Mouse (Mus musculus): ENCODE measurements around the gene Ppard.
A peak's percentile ranks its signal among the peaks of the same experiment; 100 is the strongest.

Ppard gene

GRCm38 (mm10) chr17:28254804-28255203, 22.3 kb downstream of the Ppard start:
- no peak for DNase-seq (ENCODE audit: low read depth, low spot score)

GRCm38 (mm10) chr17:28255651-28256050, 23.2 kb downstream of the Ppard start:
- DNase-seq (ENCODE audit: low read depth, low spot score) = no peak

GRCm38 (mm10) chr17:28256651-28257328, 24.3 kb downstream of the Ppard start:
- DNase-seq (ENCODE audit: low read depth, low spot score) = no peak

GRCm38 (mm10) chr17:28258325-28258724, 25.8 kb downstream of the Ppard start:
- no peak for DNase-seq (ENCODE audit: low read depth, low spot score)

GRCm38 (mm10) chr17:28259890-28260542, 27.5 kb downstream of the Ppard start:
- DNase-seq (ENCODE audit: low read depth, low spot score) = no peak

GRCm38 (mm10) chr17:28260543-28260909, 28.0 kb downstream of the Ppard start:
- no peak for DNase-seq (ENCODE audit: low read depth, low spot score)

GRCm38 (mm10) chr17:28261795-28262194, 29.3 kb downstream of the Ppard start:
- DNase-seq (ENCODE audit: low read depth, low spot score) = no peak

GRCm38 (mm10) chr17:28263181-28263894, 30.8 kb downstream of the Ppard start:
- no peak for DNase-seq (ENCODE audit: low read depth, low spot score)

- DNase-seq (ENCODE audit: low read depth, low spot score) = no peak
These were observed 34.8 kb downstream of the Ppard start for GRCm38 (mm10) chr17:28267251-28267650.

GRCm38 (mm10) chr17:28270165-28270564, 37.7 kb downstream of the Ppard start:
- no peak for DNase-seq (ENCODE audit: low read depth, low spot score)

GRCm38 (mm10) chr17:28271537-28272266, 39.2 kb downstream of the Ppard start:
- DNase-seq (ENCODE audit: low read depth, low spot score) = no peak

- no peak for DNase-seq (ENCODE audit: low read depth, low spot score)
These were observed 39.8 kb downstream of the Ppard start for GRCm38 (mm10) chr17:28272281-28272680.

- DNase-seq (ENCODE audit: low read depth, low spot score) = no peak
These were observed 40.3 kb downstream of the Ppard start for GRCm38 (mm10) chr17:28272837-28273236.

GRCm38 (mm10) chr17:28274739-28275138, 42.2 kb downstream of the Ppard start:
- DNase-seq (ENCODE audit: low read depth, low spot score) = no peak

GRCm38 (mm10) chr17:28277226-28277625, 44.7 kb downstream of the Ppard start:
- DNase-seq (ENCODE audit: low read depth, low spot score) = no peak

- DNase-seq (ENCODE audit: low read depth, low spot score) = no peak
These were observed 45.2 kb downstream of the Ppard start for GRCm38 (mm10) chr17:28277721-28278120.

- no peak for DNase-seq (ENCODE audit: low read depth, low spot score)
These were observed 45.7 kb downstream of the Ppard start for GRCm38 (mm10) chr17:28278156-28278555.

- DNase-seq (ENCODE audit: low read depth, low spot score) = peak; percentile 43
These were observed 46.7 kb downstream of the Ppard start for GRCm38 (mm10) chr17:28279236-28279635.

- DNase-seq (ENCODE audit: low read depth, low spot score) = no peak
These were observed 47.4 kb downstream of the Ppard start for GRCm38 (mm10) chr17:28279780-28280422.

- no peak for DNase-seq (ENCODE audit: low read depth, low spot score)
These were observed 47.9 kb downstream of the Ppard start for GRCm38 (mm10) chr17:28280423-28280800.

GRCm38 (mm10) chr17:28280831-28281377, 48.4 kb downstream of the Ppard start:
- no peak for DNase-seq (ENCODE audit: low read depth, low spot score)

Measured in retina, adult 2 months (tissue).